Mouse (Mus musculus) MEL (cell line): Measurements from ENCODE around the gene March4. TPM values are rescaled to one million over a fixed set of nuclear protein-coding genes. Genes with fewer than 3 reads are reported as not detected.

Source experiments
- DNase-seq: peaks from one replicate; pipeline ENCODE4 v3.0.0; 2011; ENCODE audit warnings: low read depth, low spot score
- H3K27ac ChIP-seq: 2 replicates; pipeline ENCODE4 v1.5.1; 2012; ENCODE audit warnings: low read depth, mild to moderate bottlenecking, control low read depth, low read length, moderate library complexity; ENCODE audit not compliant: control insufficient read depth
- H3K27me3 ChIP-seq, 2 experiments: fragments of 150-350 bp in 1 of 2; sonication (generic) in 1 of 2; 2 replicates each; pipeline ENCODE4 v1.6.1; 2012; ENCODE audit warnings: low read length in 2 of 2, mild to moderate bottlenecking in 2 of 2, improper control_type of control experiment in 1 of 2, moderate library complexity in 1 of 2; ENCODE audit not compliant: insufficient read depth in 2 of 2, control insufficient read depth in 1 of 2
- H3K36me3 ChIP-seq, 2 experiments: 2 replicates each; pipeline ENCODE4 v1.6.1; 2012 to 2014; ENCODE audit warnings: low read length in 2 of 2, improper control_type of control experiment in 1 of 2, inconsistent platforms in 1 of 2, mild to moderate bottlenecking in 1 of 2; ENCODE audit not compliant: insufficient read depth in 2 of 2, control insufficient read depth in 1 of 2
- H3K4me1 ChIP-seq, 2 experiments: fragments of 150-350 bp in 1 of 2; sonication (generic) in 1 of 2; 2 replicates each; pipeline ENCODE4 v1.6.1; 2012; ENCODE audit warnings: low read length in 2 of 2, improper control_type of control experiment in 1 of 2, mild to moderate bottlenecking in 1 of 2; ENCODE audit not compliant: insufficient read depth in 2 of 2, control insufficient read depth in 1 of 2
- H3K4me3 ChIP-seq, 2 experiments: fragments of 150-350 bp in 1 of 2; sonication (generic) in 1 of 2; 2 replicates each; pipeline ENCODE4 v1.5.1; 2012; ENCODE audit warnings: low read depth in 2 of 2, low read length in 2 of 2, mild to moderate bottlenecking in 2 of 2, moderate library complexity in 2 of 2, control low read depth in 1 of 2, improper control_type of control experiment in 1 of 2; ENCODE audit not compliant: control insufficient read depth in 1 of 2, insufficient read depth in 1 of 2
- H3K79me2 ChIP-seq: 2 replicates; pipeline ENCODE4 v1.6.1; 2012; ENCODE audit warnings: mild to moderate bottlenecking, low read length, moderate library complexity; ENCODE audit not compliant: control insufficient read depth, poor library complexity, insufficient read depth
- H3K9ac ChIP-seq: 2 replicates; pipeline ENCODE4 v1.6.1; 2012; ENCODE audit warnings: low read depth, mild to moderate bottlenecking, control low read depth, low read length, moderate library complexity; ENCODE audit not compliant: control insufficient read depth, poor library complexity, severe bottlenecking
- H3K9me3 ChIP-seq: fragments of 150-350 bp; sonication (generic); replicated peaks from 2 replicates; pipeline ENCODE4 v1.6.1; 2012; ENCODE audit warnings: mild to moderate bottlenecking, low read length, improper control_type of control experiment, moderate library complexity; ENCODE audit not compliant: insufficient read depth
- CHD1 ChIP-seq: IDR thresholded peaks from 2 replicates; pipeline ENCODE4 v1.6.1; 2012; ENCODE audit warnings: low read depth, mild to moderate bottlenecking, inconsistent platforms, low read length, improper control_type of control experiment
- CHD2 ChIP-seq: IDR thresholded peaks from 2 replicates; pipeline ENCODE4 v1.6.1; 2011; ENCODE audit warnings: low read length, improper control_type of control experiment
- CTCF ChIP-seq, 3 experiments: IDR thresholded peaks in 2 of 3; conservative IDR thresholded peaks in 1 of 3; 2 replicates each; pipeline ENCODE4 v1.5.1; 2011 to 2012; ENCODE audit warnings: low read length in 3 of 3, low read depth in 2 of 3, mild to moderate bottlenecking in 2 of 3, improper control_type of control experiment in 1 of 3, inconsistent platforms in 1 of 3, mixed read lengths in 1 of 3, moderate library complexity in 1 of 3; ENCODE audit not compliant: control insufficient read depth in 1 of 3, insufficient read depth in 1 of 3, poor library complexity in 1 of 3, severe bottlenecking in 1 of 3
- EP300 ChIP-seq, 2 experiments: IDR thresholded peaks; 2 replicates each; pipeline ENCODE4 v1.6.1; 2011; ENCODE audit warnings: improper control_type of control experiment in 2 of 2, low read length in 2 of 2, low read depth in 1 of 2, mild to moderate bottlenecking in 1 of 2
- ETS1 ChIP-seq: IDR thresholded peaks from 2 replicates; pipeline ENCODE4 v1.6.1; 2012; ENCODE audit warnings: low read depth, mild to moderate bottlenecking, inconsistent platforms, low read length, improper control_type of control experiment, moderate library complexity
- KAT2A ChIP-seq: conservative IDR thresholded peaks from 2 replicates; pipeline ENCODE4 v1.6.1; 2012; ENCODE audit warnings: low read depth, low read length, improper control_type of control experiment, inconsistent platforms
- MAX ChIP-seq: IDR thresholded peaks from 2 replicates; pipeline ENCODE4 v1.6.1; 2011; ENCODE audit warnings: low read length, improper control_type of control experiment
- MAZ ChIP-seq: IDR thresholded peaks from 2 replicates; pipeline ENCODE4 v1.6.1; 2012; ENCODE audit warnings: low read depth, mild to moderate bottlenecking, inconsistent platforms, low read length, improper control_type of control experiment
- MXI1 ChIP-seq: IDR thresholded peaks from 2 replicates; pipeline ENCODE4 v1.6.1; 2011; ENCODE audit warnings: mild to moderate bottlenecking, low read depth, low read length, improper control_type of control experiment
- MYB ChIP-seq: IDR thresholded peaks from 2 replicates; pipeline ENCODE4 v1.6.1; 2011; ENCODE audit warnings: mild to moderate bottlenecking, low read depth, low read length, improper control_type of control experiment
- NRF1 ChIP-seq: IDR thresholded peaks from 2 replicates; pipeline ENCODE4 v1.6.1; 2014; ENCODE audit warnings: low read depth, mild to moderate bottlenecking, inconsistent platforms, low read length, improper control_type of control experiment, moderate library complexity; ENCODE audit not compliant: poor library complexity, insufficient read depth, severe bottlenecking
- RAD21 ChIP-seq: IDR thresholded peaks from 2 replicates; pipeline ENCODE4 v1.6.1; 2011; ENCODE audit warnings: mild to moderate bottlenecking, low read depth, low read length, improper control_type of control experiment
- SIN3A ChIP-seq: IDR thresholded peaks from 2 replicates; pipeline ENCODE4 v1.6.1; 2012; ENCODE audit warnings: low read length, improper control_type of control experiment, inconsistent platforms
- SMC3 ChIP-seq: IDR thresholded peaks from 2 replicates; pipeline ENCODE4 v1.6.1; 2011; ENCODE audit warnings: low read depth, low read length, improper control_type of control experiment
- TBP ChIP-seq: IDR thresholded peaks from 2 replicates; pipeline ENCODE4 v1.8.0; 2011; ENCODE audit warnings: low read depth, low read length, improper control_type of control experiment
- TCF12 ChIP-seq: IDR thresholded peaks from 2 replicates; pipeline ENCODE4 v1.6.1; 2014; ENCODE audit warnings: low read depth, mild to moderate bottlenecking, inconsistent platforms, low read length, improper control_type of control experiment, moderate library complexity
- UBTF ChIP-seq: IDR thresholded peaks from 2 replicates; pipeline ENCODE4 v1.6.1; 2012; ENCODE audit warnings: low read depth, mild to moderate bottlenecking, inconsistent platforms, low read length, improper control_type of control experiment, moderate library complexity, borderline replicate concordance; ENCODE audit not compliant: insufficient read depth
- USF1 ChIP-seq: IDR thresholded peaks from 2 replicates; pipeline ENCODE4 v1.6.1; 2014; ENCODE audit warnings: low read depth, mild to moderate bottlenecking, inconsistent platforms, low read length, improper control_type of control experiment, moderate library complexity
- USF2 ChIP-seq, 2 experiments: IDR thresholded peaks; 2 replicates each; pipeline ENCODE4 v1.6.1; 2011 to 2012; ENCODE audit warnings: improper control_type of control experiment in 2 of 2, low read length in 2 of 2, borderline replicate concordance in 1 of 2, inconsistent platforms in 1 of 2, low read depth in 1 of 2, mild to moderate bottlenecking in 1 of 2; ENCODE audit not compliant: insufficient read depth in 1 of 2
- polyA plus RNA-seq, 2 experiments: library from polyadenylated mRNA; stranded (reverse) in 1 of 2; unstranded in 1 of 2; fragments of >175 nt in 1 of 2; fragments of >200 nt in 1 of 2; gene quantifications; 2 replicates each; pipeline versions ENCODE4 v1.2.1 to v1.2.4; 2012; ENCODE audit warnings: low replicate concordance in 2 of 2, low read depth in 1 of 2; ENCODE audit not compliant: insufficient read length in 2 of 2, insufficient read depth in 1 of 2, missing spikeins in 1 of 2
- total RNA-seq: library from RNA; depleted of rRNA; stranded (reverse); fragments of 300-350 nt; gene quantifications from 2 replicates; pipeline ENCODE4 v1.2.3, GENCODE M21; 2012

The March4 gene
- total and polyA plus RNA-seq, 3 experiments, result not detected

DNA sequence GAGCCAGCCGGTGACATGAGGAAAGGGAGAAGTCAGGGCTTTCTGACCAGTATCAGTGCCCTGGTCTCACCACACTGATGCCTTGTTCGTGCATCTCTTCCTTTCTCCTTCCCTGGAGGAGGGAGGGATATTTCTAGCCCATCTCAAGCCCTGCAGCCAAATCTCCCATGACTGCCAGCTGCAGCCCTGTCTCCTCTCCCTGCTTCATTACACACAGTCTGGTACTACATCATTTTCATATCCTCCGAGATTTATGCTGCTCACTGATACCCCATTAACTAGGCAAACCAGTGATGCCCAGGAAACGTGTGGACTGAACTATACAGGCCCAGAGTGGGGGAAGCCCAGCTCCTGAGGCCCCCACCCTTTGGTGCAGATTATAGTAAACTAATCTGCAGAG, 80.8 kb downstream of the March4 start:
- H3K9ac ChIP-seq, result no peak overlapping the region
- no peak overlapping the region for H3K27ac ChIP-seq
- peaks cover 0 to 1% of the 10 kb centered on the region in 2 experiments; a peak in 1 of 4 replicates for H3K27me3 ChIP-seq
- no peak for TF ChIP-seq SMC3
- TF ChIP-seq CHD1, result no peak
- no peak for TF ChIP-seq KAT2A
- TF ChIP-seq TBP, result no peak
- no peak for TF ChIP-seq RAD21
- TF ChIP-seq CHD2, result no peak
- TF ChIP-seq SIN3A, result no peak
- no peak for TF ChIP-seq USF2 (IDR thresholded peaks at IDR 0.05; ENCODE audit: borderline replicate concordance in 1 of 2, insufficient read depth in 1 of 2, low read depth in 1 of 2, low read length in 2 of 2)
- no peak for TF ChIP-seq MAX
- TF ChIP-seq MXI1, result no peak
- H3K36me3 ChIP-seq, result no peaks in the 10 kb centered on the region
- no peaks in the 10 kb centered on the region for H3K79me2 ChIP-seq
- no peaks in the 10 kb centered on the region for H3K4me1 ChIP-seq
- no peak overlapping the region for H3K4me3 ChIP-seq
- H3K9me3 ChIP-seq, result no peaks in the 10 kb centered on the region
- no peak for DNase-seq

DNA sequence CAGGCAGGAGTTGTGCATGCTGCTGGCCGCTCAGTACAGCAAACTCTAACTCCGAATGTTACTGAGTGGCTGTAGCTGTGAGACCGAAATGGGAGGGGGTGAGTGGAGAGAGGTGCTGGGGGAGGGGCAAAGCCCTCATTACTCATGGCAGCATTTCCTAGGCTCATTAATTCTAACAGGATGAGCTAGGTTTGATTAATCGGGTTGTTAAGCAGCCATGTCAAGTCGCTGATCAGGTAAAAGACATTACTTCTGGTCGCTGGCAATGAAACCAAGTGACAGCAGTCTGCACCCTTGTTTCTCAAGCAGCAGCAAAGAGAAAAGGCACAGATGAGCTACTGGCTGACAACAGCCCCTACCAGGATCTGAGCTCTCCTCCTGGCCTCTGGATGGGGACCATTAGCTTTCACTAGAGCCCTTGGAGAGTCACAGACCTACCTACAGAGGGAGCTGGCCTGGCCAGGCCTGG, 82.0 kb downstream of the March4 start:
- H3K36me3 ChIP-seq, result no peaks in the 10 kb centered on the region
- H3K27me3 ChIP-seq, result peaks cover 0 to 1% of the 10 kb centered on the region in 2 experiments; a peak in 1 of 4 replicates
- H3K9me3 ChIP-seq, result no peaks in the 10 kb centered on the region
- H3K27ac ChIP-seq, result no peak overlapping the region
- H3K9ac ChIP-seq, result no peak overlapping the region
- no peak for DNase-seq
- TF ChIP-seq ETS1, result no peak
- no peaks in the 10 kb centered on the region for H3K4me1 ChIP-seq
- no peak overlapping the region for H3K4me3 ChIP-seq
- no peaks in the 10 kb centered on the region for H3K79me2 ChIP-seq

DNA sequence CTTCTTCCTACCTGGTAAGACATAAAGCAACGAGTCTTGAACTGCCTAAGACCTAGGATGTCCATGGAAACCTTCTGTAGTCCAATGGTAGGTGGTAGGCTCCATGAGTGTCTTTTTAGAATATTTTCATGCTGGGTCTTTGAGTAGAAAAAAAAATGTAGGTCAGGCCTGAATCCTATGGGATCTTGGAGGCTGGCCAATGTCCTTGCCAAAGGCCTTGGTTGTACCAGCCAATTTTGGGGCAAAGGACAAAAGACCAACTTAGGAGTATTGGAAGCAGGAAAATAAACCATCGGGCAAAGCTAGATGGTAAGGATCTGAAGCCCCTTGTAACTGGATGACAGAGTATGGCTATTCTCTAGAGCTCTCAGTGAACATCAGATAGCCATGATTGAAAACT, 83.9 kb downstream of the March4 start:
- no peaks in the 10 kb centered on the region for H3K4me1 ChIP-seq
- H3K27me3 ChIP-seq, result peaks cover 0 to 1% of the 10 kb centered on the region in 2 experiments; a peak in 1 of 4 replicates
- no peaks in the 10 kb centered on the region for H3K9me3 ChIP-seq
- no peaks in the 10 kb centered on the region for H3K79me2 ChIP-seq
- no peak for TF ChIP-seq NRF1
- TF ChIP-seq MXI1, result no peak
- no peak for TF ChIP-seq EP300 (IDR thresholded peaks at IDR 0.05; ENCODE audit: low read depth in 1 of 2, low read length in 2 of 2)
- no peak for TF ChIP-seq MYB
- no peak for TF ChIP-seq CHD1
- no peak for TF ChIP-seq UBTF
- TF ChIP-seq TCF12, result no peak
- TF ChIP-seq MAZ, result no peak
- no peak for TF ChIP-seq USF1
- no peak for TF ChIP-seq CTCF (IDR thresholded peaks at IDR 0.05 in 2 of 3, conservative IDR thresholded peaks at IDR 0.05 in 1 of 3; ENCODE audit: control insufficient read depth in 1 of 3, insufficient read depth in 1 of 3, low read depth in 2 of 3, low read length in 3 of 3, poor library complexity in 1 of 3, severe bottlenecking in 1 of 3)
- no peak for TF ChIP-seq ETS1
- no peak overlapping the region for H3K4me3 ChIP-seq
- H3K36me3 ChIP-seq, result no peaks in the 10 kb centered on the region
- no peak for DNase-seq
- no peak overlapping the region for H3K9ac ChIP-seq
- no peak overlapping the region for H3K27ac ChIP-seq
